Mouse (Mus musculus) spleen, adult 18-20 months (tissue): Measurements from ENCODE around the gene Rhox2g.
"Not testable (repeated sequence)": the region's sequence is repeated elsewhere in the genome, so short reads cannot be mapped to it uniquely, and the experiment has no call there.

Source experiments
- DNase-seq, 2 experiments: peaks; one replicate each; pipeline ENCODE4 v3.0.0; 2022; ENCODE audit warnings: mixed read lengths in 2 of 2

The Rhox2g gene

DNA sequence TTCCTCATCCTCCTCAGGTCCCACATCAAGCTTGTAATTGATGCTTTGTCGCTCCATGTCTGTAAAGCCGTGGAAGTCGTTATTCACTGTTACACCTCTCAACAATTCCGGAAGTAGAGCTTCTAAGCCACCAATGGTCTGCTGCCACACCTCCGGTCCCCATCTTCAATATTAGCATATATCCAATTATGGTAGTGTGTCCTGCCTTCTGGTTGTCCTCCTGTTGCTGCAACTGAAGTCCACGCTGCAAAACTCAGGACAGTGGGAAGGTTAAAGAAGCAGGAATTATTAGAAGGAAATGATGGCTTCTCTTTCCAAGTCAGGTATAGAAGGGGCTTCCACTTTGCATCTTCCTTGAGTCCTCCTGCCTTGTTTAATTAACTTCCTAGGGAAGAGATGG, at the start of gene Rhox2g:
Gene Rhox2g (minus strand): TSS at position 101 of the 400 bp plus-strand sequence.
- not testable (repeated sequence) for DNase-seq

DNA sequence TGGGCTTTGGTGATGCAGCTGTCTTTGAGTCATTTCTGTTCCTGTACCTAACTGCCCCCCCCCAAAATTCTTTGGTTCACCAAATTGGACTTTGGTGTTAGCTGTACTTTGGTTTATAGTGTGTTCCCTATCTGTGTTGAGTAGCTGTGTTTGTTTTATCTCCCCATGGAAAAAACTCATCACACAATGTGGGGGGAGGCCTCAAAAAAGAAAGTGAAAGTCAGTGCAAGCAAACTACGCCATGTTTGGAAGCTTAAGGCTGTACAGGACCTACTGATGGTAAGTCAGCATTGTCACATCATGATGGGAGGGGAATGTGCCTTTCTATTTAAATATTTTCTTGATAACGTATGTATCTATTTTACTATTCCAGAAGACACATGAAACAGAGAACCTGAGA, 49.0 kb upstream of the Rhox2g start:
- no peak for DNase-seq

DNA sequence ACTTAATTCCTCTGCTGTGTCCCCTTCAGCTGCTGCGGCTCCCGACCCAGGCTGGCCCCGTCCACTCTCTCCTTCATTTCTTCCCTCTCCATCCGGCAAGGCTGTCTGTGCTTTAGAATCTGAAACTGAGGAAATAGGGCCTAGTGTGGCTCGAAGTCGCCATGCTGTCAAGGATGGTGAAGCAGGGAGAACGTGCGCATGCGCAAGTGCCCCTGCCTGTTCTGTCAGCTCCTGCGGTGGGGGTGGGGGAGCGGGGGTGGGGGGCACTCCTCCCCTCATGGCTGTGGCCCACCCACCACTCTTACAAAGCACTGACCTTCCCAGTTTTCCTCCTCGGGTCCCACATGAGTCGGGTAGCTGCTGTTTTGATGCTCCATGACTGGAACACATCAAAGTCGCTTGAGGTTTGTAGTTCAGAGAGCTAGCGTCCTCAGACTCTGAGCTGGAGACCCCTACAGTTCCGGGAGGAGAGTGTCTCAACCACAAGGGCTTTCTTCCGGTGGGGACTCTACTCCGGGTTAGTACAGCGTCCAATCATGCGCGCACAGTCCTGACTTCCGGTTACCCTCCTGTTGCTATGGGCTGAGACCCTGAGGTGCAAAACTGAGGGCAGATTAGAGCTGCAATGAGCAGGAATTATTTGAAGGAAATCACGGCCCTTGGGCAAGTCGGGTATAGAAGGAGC, 39.9 kb upstream of the Rhox2g start:
- DNase-seq = no peak

- DNase-seq = not testable (repeated sequence)
Measured at GRCm38 (mm10) chrX:37673177-37673576, 29.9 kb upstream of the Rhox2g start, which contains the start of gene Rhox2h. Rhox2h (minus strand) TSS chrX:37673277.

- not testable (repeated sequence) for DNase-seq
Measured at GRCm38 (mm10) chrX:37668664-37669063, 25.4 kb upstream of the Rhox2g start, which contains the start of gene Rhox3h. Rhox3h (minus strand) TSS chrX:37668764.

GRCm38 (mm10) chrX:37651227-37651626, 8.0 kb upstream of the Rhox2g start, which contains the start of gene Rhox4g:
Rhox4g (minus strand) TSS chrX:37651327.
- not testable (repeated sequence) for DNase-seq

- DNase-seq = not testable (repeated sequence)
Measured at GRCm38 (mm10) chrX:37628512-37628911, 14.8 kb downstream of the Rhox2g start, which contains the start of gene Rhox3g. Rhox3g (minus strand) TSS chrX:37628612.

GRCm38 (mm10) chrX:37607604-37608003, 35.7 kb downstream of the Rhox2g start, which contains the start of gene Rhox4f:
Rhox4f (minus strand) TSS chrX:37607704.
- not testable (repeated sequence) for DNase-seq
